Mouse (Mus musculus) limb, embryonic 14.5 days (tissue): ENCODE results near the gene Ggct. TPM values are rescaled to one million over a fixed set of nuclear protein-coding genes. Genes with fewer than 3 reads are reported as not detected.

Source experiments
- ATAC-seq: fragments of 200-750 bp; cut with Nextera tagmentation; 2 replicates; pipeline ENCODE4 v1.8.0; 2017; ENCODE audit warnings: low read depth, moderate number of reproducible peaks, moderate TSS enrichment; ENCODE audit not compliant: low FRiP score
- DNase-seq: peaks from one replicate; pipeline ENCODE4 v3.0.0-alpha.2; 2015; ENCODE audit warnings: low spot score
- H3K27ac ChIP-seq: fragments of 300-500 bp; sonication (generic); replicated peaks from 2 replicates; pipeline ENCODE4 v1.5.1; 2014; ENCODE audit warnings: low read depth, mild to moderate bottlenecking, low read length, moderate library complexity, mixed read lengths
- H3K27me3 ChIP-seq: fragments of 300-500 bp; sonication (generic); 2 replicates; pipeline ENCODE4 v1.6.1; 2014; ENCODE audit warnings: low read length, mixed read lengths; ENCODE audit not compliant: control insufficient read depth, insufficient read depth
- H3K36me3 ChIP-seq: fragments of 300-500 bp; sonication (generic); 2 replicates; pipeline ENCODE4 v1.6.1; 2014; ENCODE audit warnings: mild to moderate bottlenecking, low read length, moderate library complexity, mixed read lengths; ENCODE audit not compliant: control insufficient read depth, insufficient read depth
- H3K4me1 ChIP-seq: fragments of 300-500 bp; sonication (generic); 2 replicates; pipeline ENCODE4 v1.6.1; 2014; ENCODE audit warnings: antibody characterized with exemption, low read length, mixed read lengths; ENCODE audit not compliant: control insufficient read depth, insufficient read depth
- H3K4me2 ChIP-seq: fragments of 300-500 bp; sonication (generic); replicated peaks from 2 replicates; pipeline ENCODE4 v1.6.1; 2014; ENCODE audit warnings: low read depth, mild to moderate bottlenecking, low read length, moderate library complexity; ENCODE audit not compliant: severe bottlenecking
- H3K4me3 ChIP-seq: fragments of 300-500 bp; sonication (generic); replicated peaks from 2 replicates; pipeline ENCODE4 v1.5.1; 2014; ENCODE audit warnings: low read length
- H3K9ac ChIP-seq: fragments of 300-500 bp; sonication (generic); 2 replicates; pipeline ENCODE4 v1.6.1; 2014; ENCODE audit warnings: mild to moderate bottlenecking, low read depth, low read length, moderate library complexity; ENCODE audit not compliant: severe bottlenecking
- H3K9me3 ChIP-seq: fragments of 300-500 bp; sonication (generic); 2 replicates; pipeline ENCODE4 v1.6.1; 2016; ENCODE audit warnings: low read length; ENCODE audit not compliant: control insufficient read depth
- POLR2A ChIP-seq: fragments of 200-500 bp; IDR thresholded peaks from 2 replicates; pipeline ENCODE4 v1.8.0; 2012; ENCODE audit warnings: inconsistent platforms, mild to moderate bottlenecking, moderate library complexity, borderline replicate concordance; ENCODE audit not compliant: insufficient read depth, insufficient read length; ENCODE audit errors: extremely low read depth
- WGBS: fragments of 180-500 bp; shearing (Covaris S2); extraction: QIAGEN DNeasy Blood & Tissue Kit; methylation state at CpG from one replicate; pipeline ENCODE4 v1.1.7; 2014; 5-methylcytosine and 5-hydroxymethylcytosine counted together
- polyA plus RNA-seq, 2 experiments: library from polyadenylated mRNA; depleted of rRNA in 1 of 2; stranded (reverse) in 1 of 2; unstranded in 1 of 2; fragments of >200 nt; fragmentation: Nextera tagmentation in 1 of 2; extraction: Ambion mirVana in 1 of 2; gene quantifications; 2 replicates each; pipeline versions ENCODE4 v1.2.1 to v1.2.3; 2012 to 2014

Ggct gene
- polyA plus RNA-seq, 2 experiments: 4.0 to 11.4 TPM

GRCm38 (mm10) chr6:54933866-54934265 lies 58.9 kb downstream of the Ggct start:
- no peak overlapping the region for H3K27ac ChIP-seq
- no peaks in the 10 kb centered on the region for H3K36me3 ChIP-seq
- H3K9ac ChIP-seq: no peak overlapping the region
- ATAC-seq: no peak
- H3K4me2 ChIP-seq: no peak overlapping the region
- no peak for DNase-seq
- no peaks in the 10 kb centered on the region for H3K27me3 ChIP-seq
- no peaks in the 10 kb centered on the region for H3K4me1 ChIP-seq
- WGBS: 78% methylated on average over 3 of the region's 3 CpGs
- no peak overlapping the region for H3K4me3 ChIP-seq
- H3K9me3 ChIP-seq: no peaks in the 10 kb centered on the region
- TF ChIP-seq POLR2A: no peak

GRCm38 (mm10) chr6:54933216-54933615 lies 59.5 kb downstream of the Ggct start:
- H3K9ac ChIP-seq: no peak overlapping the region
- no peak overlapping the region for H3K4me2 ChIP-seq
- no peaks in the 10 kb centered on the region for H3K9me3 ChIP-seq
- H3K27me3 ChIP-seq: no peaks in the 10 kb centered on the region
- H3K4me1 ChIP-seq: no peaks in the 10 kb centered on the region
- 71% methylated on average over 5 of the region's 5 CpGs for WGBS
- ATAC-seq (no peak), DNase-seq (no peak)
- no peaks in the 10 kb centered on the region for H3K36me3 ChIP-seq
- no peak overlapping the region for H3K27ac ChIP-seq
- no peak for TF ChIP-seq POLR2A
- H3K4me3 ChIP-seq: no peak overlapping the region

Other genes starting within 250 kb of the Ggct start
- 5.7 and 6.3 TPM in 2 replicates for gene Znrf2, start 176.0 kb downstream of the Ggct start, polyA plus RNA-seq (2012; rRNA removed)
- gene Znrf2, start 176.0 kb downstream of the Ggct start, polyA plus RNA-seq (2014; fragmentation: Nextera tagmentation; extraction: Ambion mirVana): 5.3 and 5.5 TPM in 2 replicates
- gene Nod1, start 20.3 kb downstream of the Ggct start, polyA plus RNA-seq (2012; rRNA removed): 13.1 and 15.9 TPM in 2 replicates
- 7.4 and 9.1 TPM in 2 replicates for gene Nod1, start 20.3 kb downstream of the Ggct start, polyA plus RNA-seq (2014; fragmentation: Nextera tagmentation; extraction: Ambion mirVana)
- 67.5 and 81.9 TPM in 2 replicates for gene Gars, start 45.1 kb upstream of the Ggct start, polyA plus RNA-seq (2012; rRNA removed)
- 133 and 136 TPM in 2 replicates for gene Gars, start 45.1 kb upstream of the Ggct start, polyA plus RNA-seq (2014; fragmentation: Nextera tagmentation; extraction: Ambion mirVana)
- gene Crhr2, start 140.1 kb upstream of the Ggct start, polyA plus RNA-seq (2012; rRNA removed): 0.49 and 0.50 TPM in 2 replicates
- gene Crhr2, start 140.1 kb upstream of the Ggct start, polyA plus RNA-seq (2014; fragmentation: Nextera tagmentation; extraction: Ambion mirVana): 0.14 and 0.35 TPM in 2 replicates
- gene Inmt, start 182.1 kb upstream of the Ggct start, polyA plus RNA-seq (2012; rRNA removed): 0.24 and 0.33 TPM in 2 replicates
- 0.25 and 0.52 TPM in 2 replicates for gene Inmt, start 182.1 kb upstream of the Ggct start, polyA plus RNA-seq (2014; fragmentation: Nextera tagmentation; extraction: Ambion mirVana)
- 14.9 and 17.9 TPM in 2 replicates for gene Mindy4, start 210.4 kb upstream of the Ggct start, polyA plus RNA-seq (2012; rRNA removed)
- 13.2 and 18.9 TPM in 2 replicates for gene Mindy4, start 210.4 kb upstream of the Ggct start, polyA plus RNA-seq (2014; fragmentation: Nextera tagmentation; extraction: Ambion mirVana)